Comparison of ENCODE assay signal across 8 mouse cellular contexts in genomic region chr3:86844804-86845481, GRCm38 (mm10).
A peak's percentile ranks its signal among the peaks of the same experiment; 100 is the strongest.
DNase-seq lines count a peak whose midpoint lies in the region; ATAC-seq lines count a peak whose summit lies in the region.

No protein-coding gene starts in this region.

- 21% methylated on average over 8 of the region's 8 CpGs for WGBS in kidney, embryonic 16.5 days
- 18% methylated on average over 8 of the region's 8 CpGs for WGBS in kidney, embryonic 14.5 days
- WGBS in hindbrain, embryonic 16.5 days: 3% methylated on average over 8 of the region's 8 CpGs

- no peak overlapping the region for H3K4me3 ChIP-seq in kidney, embryonic 16.5 days (ENCODE audit: low read length)
- no peak overlapping the region for H3K4me3 ChIP-seq in kidney, embryonic 14.5 days (ENCODE audit: low read length)
- peak overlapping the region; percentile 12; the same call in 1 of the 2 replicates for H3K4me3 ChIP-seq in hindbrain, embryonic 16.5 days (ENCODE audit: low read length)

- 0 out of 2 replicates have a peak, but pooled peaks cover 4% of the 10 kb centered on the region for H3K9me3 ChIP-seq in kidney, embryonic 16.5 days (ENCODE audit: low read length)
- H3K9me3 ChIP-seq in kidney, embryonic 14.5 days (ENCODE audit: control insufficient read depth, low read length): no peaks in the 10 kb centered on the region
- H3K9me3 ChIP-seq in hindbrain, embryonic 16.5 days (ENCODE audit: control insufficient read depth, low read length): no peaks in the 10 kb centered on the region

- no peak overlapping the region for H3K27ac ChIP-seq in kidney, embryonic 16.5 days (ENCODE audit: low read length)
- no peak overlapping the region for H3K27ac ChIP-seq in kidney, embryonic 14.5 days (ENCODE audit: low read depth, low read length)
- peak overlapping the region; percentile 83 for H3K27ac ChIP-seq in hindbrain, embryonic 16.5 days (ENCODE audit: low read depth, low read length)

- H3K27me3 ChIP-seq in kidney, embryonic 16.5 days (ENCODE audit: insufficient read depth, low read length): no peaks in the 10 kb centered on the region
- no peaks in the 10 kb centered on the region for H3K27me3 ChIP-seq in kidney, embryonic 14.5 days (ENCODE audit: control insufficient read depth, insufficient read depth, low read length)
- H3K27me3 ChIP-seq in hindbrain, embryonic 16.5 days (replicated peaks; ENCODE audit: control insufficient read depth, insufficient read depth, low read length): no peaks in the 10 kb centered on the region

- H3K36me3 ChIP-seq in kidney, embryonic 16.5 days (ENCODE audit: insufficient read depth, low read length): no peaks in the 10 kb centered on the region
- no peaks in the 10 kb centered on the region for H3K36me3 ChIP-seq in kidney, embryonic 14.5 days (ENCODE audit: control insufficient read depth, insufficient read depth, low read length)
- H3K36me3 ChIP-seq in hindbrain, embryonic 16.5 days (ENCODE audit: control insufficient read depth, insufficient read depth, low read length): no peaks in the 10 kb centered on the region

- H3K4me1 ChIP-seq in kidney, embryonic 16.5 days (ENCODE audit: insufficient read depth, low read length): peaks cover 3% of the 10 kb centered on the region; the same call in 1 of the 2 replicates
- H3K4me1 ChIP-seq in kidney, embryonic 14.5 days (ENCODE audit: control insufficient read depth, insufficient read depth, low read length): peaks cover 6% of the 10 kb centered on the region; the same call in 1 of the 2 replicates
- H3K4me1 ChIP-seq in hindbrain, embryonic 16.5 days (ENCODE audit: control insufficient read depth, insufficient read depth, low read depth, low read length): peaks cover 26% of the 10 kb centered on the region

- H3K4me2 ChIP-seq in kidney, embryonic 16.5 days (replicated peaks; ENCODE audit: low read depth, low read length): peak overlapping the region; percentile 16
- H3K4me2 ChIP-seq in kidney, embryonic 14.5 days (replicated peaks; ENCODE audit: low read depth, low read length): no peak overlapping the region
- peak overlapping the region; percentile 51 for H3K4me2 ChIP-seq in hindbrain, embryonic 16.5 days (ENCODE audit: low read length)

- DNase-seq in embryo, embryonic 10.5 days (ENCODE audit: low spot score): peak; percentile 68
- peak; percentile 50 for DNase-seq in retina, embryonic 14.5 days (ENCODE audit: low spot score)
- no peak for DNase-seq in gastrocnemius, postnatal 25 days
- no peak for DNase-seq in kidney, adult 11 months
- DNase-seq in kidney, postnatal 10 days: no peak

- no peak for ATAC-seq in kidney, embryonic 16.5 days (ENCODE audit: low FRiP score, low TSS enrichment)
- no peak for ATAC-seq in kidney, embryonic 14.5 days (ENCODE audit: low FRiP score, low TSS enrichment)
- peak; percentile 77 for ATAC-seq in hindbrain, embryonic 16.5 days

- H3K9ac ChIP-seq in kidney, embryonic 16.5 days (replicated peaks; ENCODE audit: low read length): no peak overlapping the region
- no peak overlapping the region for H3K9ac ChIP-seq in kidney, embryonic 14.5 days (ENCODE audit: low read depth, low read length)
- peak overlapping the region; percentile 38; the same call in 1 of the 2 replicates for H3K9ac ChIP-seq in hindbrain, embryonic 16.5 days (ENCODE audit: low read depth, low read length)

Comparison
In these comparisons a context has a peak if more than half of its experiments do, and no peak if none do; other contexts are left out.
1. DNase-seq: peak in embryo, embryonic 10.5 days (single experiment) and retina, embryonic 14.5 days (single experiment); none in gastrocnemius, postnatal 25 days (single experiment), kidney, adult 11 months (single experiment) and kidney, postnatal 10 days (single experiment).